Mouse (Mus musculus) kidney, adult 10 weeks (tissue): ENCODE measurements around the gene Nap1l2. TPM values are rescaled to one million over a fixed set of nuclear protein-coding genes. Genes with fewer than 3 reads are reported as not detected.

ENCODE experiments used
- polyA plus RNA-seq: library from polyadenylated mRNA; stranded (reverse); fragments of 350-450 nt; fragmentation: Illumina TruSeq; extraction: RNeasy Lipid Tissue Mini Kit (QIAGEN cat#74804); gene quantifications from one replicate; pipeline ENCODE4 v1.2.3, GENCODE M21; 2014; ENCODE audit warnings: low read depth, low replicate concordance

Gene Nap1l2
- polyA plus RNA-seq, result 0.24 TPM

DNA sequence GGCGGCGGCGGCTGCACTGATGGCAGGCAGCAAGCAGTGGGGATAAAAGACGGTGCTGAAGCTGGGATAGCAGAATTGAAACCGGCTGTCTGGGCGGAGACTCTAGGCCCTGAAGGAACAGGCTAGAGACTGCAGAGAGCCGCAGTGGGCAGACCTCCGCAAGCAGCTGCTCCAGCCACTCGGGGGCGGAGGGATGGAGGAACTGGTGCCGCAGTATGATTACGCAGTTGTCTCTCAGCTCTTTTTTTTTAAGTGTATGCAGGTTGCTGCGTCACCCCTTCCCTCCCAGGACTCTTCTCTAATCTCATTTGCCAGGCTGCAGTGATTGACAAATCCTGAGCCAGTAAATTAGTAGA, at the start of gene Nap1l2:
Gene Nap1l2, minus strand, starts transcription at position 210 of the 356 bp plus-strand sequence.

Other genes with a start within 250 kb of the Nap1l2 start
- 2.3 TPM for gene Cdx4, start 134.8 kb upstream of the Nap1l2 start, polyA plus RNA-seq
- 27.2 TPM for gene Chic1, start 169.8 kb upstream of the Nap1l2 start, polyA plus RNA-seq
- not detected for gene Tsx, start 227.8 kb upstream of the Nap1l2 start, polyA plus RNA-seq
- gene Gm26992, start 235.4 kb upstream of the Nap1l2 start, polyA plus RNA-seq, result not detected